Mouse (Mus musculus) myocyte (in vitro differentiated cells): Measurements from ENCODE around the gene Vasn. TPM values are rescaled to one million over a fixed set of nuclear protein-coding genes. Genes with fewer than 3 reads are reported as not detected.
A peak's percentile ranks its signal among the peaks of the same experiment; 100 is the strongest.

Experiments used
- H3K27me3 ChIP-seq: one replicate; pipeline ENCODE4 v1.6.1; 2011; ENCODE audit not compliant: control insufficient read depth, insufficient read depth, insufficient read length
- H3K36me3 ChIP-seq: one replicate; pipeline ENCODE4 v1.6.1; 2011; ENCODE audit not compliant: control insufficient read depth, insufficient read depth
- H3K4me2 ChIP-seq: one replicate; pipeline ENCODE4 v1.6.1; 2011; ENCODE audit warnings: low read depth, control low read depth
- H3K4me3 ChIP-seq: one replicate; pipeline ENCODE4 v1.5.1; 2011; ENCODE audit warnings: mild to moderate bottlenecking, control low read depth, moderate library complexity
- H3K79me2 ChIP-seq: one replicate; pipeline ENCODE4 v1.6.1; 2011; ENCODE audit not compliant: control insufficient read depth, insufficient read depth
- H3ac ChIP-seq: one replicate; pipeline ENCODE4 v1.6.1; 2011; ENCODE audit not compliant: control insufficient read depth, insufficient read length
- CEBPB ChIP-seq: IDR thresholded peaks from 2 replicates; pipeline ENCODE4 v1.6.1; 2011; ENCODE audit warnings: mild to moderate bottlenecking, moderate library complexity; ENCODE audit not compliant: poor library complexity, insufficient read depth, severe bottlenecking
- E2F4 ChIP-seq: IDR thresholded peaks from one replicate; pipeline ENCODE4 v1.6.1; 2011; ENCODE audit warnings: mild to moderate bottlenecking, control low read depth, moderate library complexity; ENCODE audit not compliant: insufficient read depth
- MAX ChIP-seq: IDR thresholded peaks from one replicate; pipeline ENCODE4 v1.6.1; 2011; ENCODE audit warnings: low read depth, mild to moderate bottlenecking, control low read depth
- MYOD1 ChIP-seq, 3 experiments: IDR thresholded peaks; one replicate each; pipeline ENCODE4 v1.6.1; 2011; ENCODE audit warnings: control low read depth in 2 of 3, low read depth in 2 of 3, mild to moderate bottlenecking in 2 of 3, moderate library complexity in 1 of 3; ENCODE audit not compliant: insufficient read length in 2 of 3, control insufficient read depth in 1 of 3
- MYOG ChIP-seq, 3 experiments: IDR thresholded peaks; one replicate each; pipeline ENCODE4 v1.6.1; 2011; ENCODE audit warnings: control low read depth in 2 of 3, low read depth in 2 of 3, mild to moderate bottlenecking in 2 of 3; ENCODE audit not compliant: insufficient read length in 2 of 3, control insufficient read depth in 1 of 3, insufficient read depth in 1 of 3
- POLR2A ChIP-seq: IDR thresholded peaks from one replicate; pipeline ENCODE4 v1.6.1; 2011; ENCODE audit warnings: low read depth, mild to moderate bottlenecking, control low read depth, moderate library complexity; ENCODE audit not compliant: insufficient read length
- POLR2AphosphoS2 ChIP-seq: IDR thresholded peaks from one replicate; pipeline ENCODE4 v1.6.1; 2011; ENCODE audit warnings: low read depth, control low read depth; ENCODE audit not compliant: insufficient read length
- REST ChIP-seq: IDR thresholded peaks from one replicate; pipeline ENCODE4 v1.6.1; 2011; ENCODE audit warnings: mild to moderate bottlenecking, control low read depth, moderate library complexity; ENCODE audit not compliant: insufficient read depth, insufficient read length
- SRF ChIP-seq: IDR thresholded peaks from one replicate; pipeline ENCODE4 v1.6.1; 2011; ENCODE audit warnings: low read depth; ENCODE audit not compliant: control insufficient read depth, insufficient read length
- TCF12 ChIP-seq: IDR thresholded peaks from one replicate; pipeline ENCODE4 v1.6.1; 2011; ENCODE audit warnings: mild to moderate bottlenecking, control low read depth; ENCODE audit not compliant: poor library complexity, insufficient read depth, severe bottlenecking
- TCF3 ChIP-seq: IDR thresholded peaks from one replicate; pipeline ENCODE4 v1.6.1; 2011; ENCODE audit warnings: low read depth, control low read depth; ENCODE audit not compliant: insufficient read length
- USF1 ChIP-seq: IDR thresholded peaks from one replicate; pipeline ENCODE4 v1.6.1; 2011; ENCODE audit warnings: low read depth, mild to moderate bottlenecking, control low read depth, moderate library complexity
- polyA plus RNA-seq: library from polyadenylated mRNA; unstranded; fragments of >200 nt; fragmentation: generic; extraction: Trizol; gene quantifications from one replicate; pipeline ENCODE4 v1.2.1, GENCODE M21; 2012; ENCODE audit warnings: missing spikeins

Gene Vasn
- polyA plus RNA-seq, 1 experiment: 34.7 TPM

- no peak overlapping the region for H3K4me3 ChIP-seq
- H3K36me3 ChIP-seq: peaks cover 32% of the 10 kb centered on the region
- peak overlapping the region; percentile 26 for H3K4me2 ChIP-seq
- H3ac ChIP-seq: no peak overlapping the region
- no peaks in the 10 kb centered on the region for H3K27me3 ChIP-seq
- TF ChIP-seq TCF3 (no peak), MYOG (IDR thresholded peaks at IDR 0.05; ENCODE audit: control insufficient read depth in 1 of 3, insufficient read depth in 1 of 3, insufficient read length in 2 of 3, low read depth in 2 of 3) (no peak), MAX (no peak)
- peaks cover 8% of the 10 kb centered on the region for H3K79me2 ChIP-seq
Measured at GRCm38 (mm10) chr16:4655251-4655734, 15.6 kb downstream of the Vasn start.

GRCm38 (mm10) chr16:4655764-4656570 is 16.2 kb downstream of the Vasn start:
- H3ac ChIP-seq: no peak overlapping the region
- peaks cover 1% of the 10 kb centered on the region for H3K79me2 ChIP-seq
- no peaks in the 10 kb centered on the region for H3K27me3 ChIP-seq
- peaks cover 25% of the 10 kb centered on the region for H3K36me3 ChIP-seq
- peak overlapping the region; percentile 26 for H3K4me2 ChIP-seq
- H3K4me3 ChIP-seq: no peak overlapping the region
- TF ChIP-seq USF1 (no peak), MYOD1 (IDR thresholded peaks at IDR 0.05; ENCODE audit: control insufficient read depth in 1 of 3, insufficient read length in 2 of 3, low read depth in 2 of 3) (peak in 1 of 3 experiments; percentile 3), SRF (no peak)

- no peak overlapping the region for H3K4me3 ChIP-seq
- TF ChIP-seq MAX (no peak), USF1 (no peak), MYOG (IDR thresholded peaks at IDR 0.05; ENCODE audit: control insufficient read depth in 1 of 3, insufficient read depth in 1 of 3, insufficient read length in 2 of 3, low read depth in 2 of 3) (no peak), E2F4 (no peak), MYOD1 (IDR thresholded peaks at IDR 0.05; ENCODE audit: control insufficient read depth in 1 of 3, insufficient read length in 2 of 3, low read depth in 2 of 3) (no peak), POLR2A (no peak)
- H3ac ChIP-seq: no peak overlapping the region
- H3K79me2 ChIP-seq: no peaks in the 10 kb centered on the region
- H3K36me3 ChIP-seq: peaks cover 24% of the 10 kb centered on the region
- H3K4me2 ChIP-seq: no peak overlapping the region
- H3K27me3 ChIP-seq: no peaks in the 10 kb centered on the region
Measured at GRCm38 (mm10) chr16:4656571-4657081, 16.9 kb downstream of the Vasn start.

GRCm38 (mm10) chr16:4658781-4659245 is 19.1 kb downstream of the Vasn start:
- H3K4me2 ChIP-seq: no peak overlapping the region
- H3K36me3 ChIP-seq: peaks cover 7% of the 10 kb centered on the region
- TF ChIP-seq TCF12: no peak
- no peak for TF ChIP-seq POLR2AphosphoS2
- peak in 1 of 3 experiments; percentile 62 for TF ChIP-seq MYOD1 (IDR thresholded peaks at IDR 0.05; ENCODE audit: control insufficient read depth in 1 of 3, insufficient read length in 2 of 3, low read depth in 2 of 3)
- no peak for TF ChIP-seq MAX
- TF ChIP-seq CEBPB: no peak
- no peak for TF ChIP-seq SRF
- no peak for TF ChIP-seq TCF3
- no peak for TF ChIP-seq MYOG (IDR thresholded peaks at IDR 0.05; ENCODE audit: control insufficient read depth in 1 of 3, insufficient read depth in 1 of 3, insufficient read length in 2 of 3, low read depth in 2 of 3)
- no peak overlapping the region for H3K4me3 ChIP-seq
- H3K79me2 ChIP-seq: no peaks in the 10 kb centered on the region
- no peaks in the 10 kb centered on the region for H3K27me3 ChIP-seq
- H3ac ChIP-seq: no peak overlapping the region

GRCm38 (mm10) chr16:4659326-4659725 is 19.6 kb downstream of the Vasn start:
- no peak overlapping the region for H3K4me2 ChIP-seq
- no peak overlapping the region for H3K4me3 ChIP-seq
- no peak overlapping the region for H3ac ChIP-seq
- no peaks in the 10 kb centered on the region for H3K27me3 ChIP-seq
- TF ChIP-seq MYOG (IDR thresholded peaks at IDR 0.05; ENCODE audit: control insufficient read depth in 1 of 3, insufficient read depth in 1 of 3, insufficient read length in 2 of 3, low read depth in 2 of 3) (no peak), MYOD1 (IDR thresholded peaks at IDR 0.05; ENCODE audit: control insufficient read depth in 1 of 3, insufficient read length in 2 of 3, low read depth in 2 of 3) (no peak), POLR2A (no peak), E2F4 (no peak), REST (no peak), POLR2AphosphoS2 (no peak), TCF12 (no peak), CEBPB (no peak), USF1 (no peak), MAX (no peak), TCF3 (no peak), SRF (no peak)
- no peaks in the 10 kb centered on the region for H3K79me2 ChIP-seq
- peaks cover 6% of the 10 kb centered on the region for H3K36me3 ChIP-seq
